Comparison of ENCODE assay signal across 9 mouse cellular contexts in the genomic region with DNA sequence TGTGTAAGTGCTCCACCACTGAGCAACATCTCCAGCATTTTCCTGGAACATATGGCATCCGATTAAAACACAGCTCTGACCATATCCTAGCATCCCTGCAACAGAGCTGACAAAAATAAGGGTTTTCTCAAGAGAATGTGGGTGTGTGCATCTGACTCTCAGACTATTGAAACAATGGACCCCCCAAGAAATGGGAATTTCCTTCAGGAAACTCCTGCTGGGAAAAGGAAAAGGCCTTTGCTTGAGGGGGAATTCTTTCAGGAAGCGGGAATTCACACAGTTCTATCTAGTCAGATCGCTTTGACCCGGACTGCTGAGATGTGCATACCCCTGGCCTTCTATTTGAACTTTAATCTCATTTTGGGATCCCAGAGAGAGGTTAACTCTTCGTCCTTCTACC. TPM values are rescaled to one million over a fixed set of nuclear protein-coding genes. Genes with fewer than 3 reads are reported as not detected.
DNase-seq lines count a peak whose midpoint lies in the region; ATAC-seq lines count a peak whose summit lies in the region.
"Had no signal": no experiment of that assay in that cellular context is flagged by ENCODE, and none has a peak within 500 bp of the region (broad histone marks: within the 10 kb centered on the region; RNA-seq: fewer than 3 reads in every experiment).

No protein-coding gene starts in this region.

- H3K4me3 ChIP-seq in lung, embryonic 15.5 days: peak overlapping the region; percentile 94; the same call in 1 of the 2 replicates
- H3K4me3 ChIP-seq in forebrain, embryonic 11.5 days (ENCODE audit: low read depth, low read length): peak overlapping the region; percentile 94; the same call in 1 of the 2 replicates
- H3K4me3 ChIP-seq in limb, embryonic 12.5 days (replicated peaks): peak overlapping the region; percentile 75
- H3K4me3 ChIP-seq in stomach, embryonic 14.5 days (ENCODE audit: low read depth, low read length): peak overlapping the region; percentile 77; the same call in 1 of the 2 replicates

- H3K27ac ChIP-seq in lung, embryonic 15.5 days: no peak overlapping the region
- H3K27ac ChIP-seq in forebrain, embryonic 11.5 days (ENCODE audit: low read depth, low read length): no peak overlapping the region
- no peak overlapping the region for H3K27ac ChIP-seq in limb, embryonic 12.5 days
- H3K27ac ChIP-seq in stomach, embryonic 14.5 days (ENCODE audit: low read length): peak overlapping the region; percentile 92; the same call in 1 of the 2 replicates

- H3K4me2 ChIP-seq in lung, embryonic 15.5 days: peak overlapping the region; percentile 87
- H3K4me2 ChIP-seq in forebrain, embryonic 11.5 days (ENCODE audit: low read depth, low read length, severe bottlenecking): peak overlapping the region; percentile 74; the same call in 1 of the 2 replicates
- peak overlapping the region; percentile 75 for H3K4me2 ChIP-seq in limb, embryonic 12.5 days
- peak overlapping the region; percentile 60 for H3K4me2 ChIP-seq in stomach, embryonic 14.5 days (replicated peaks; ENCODE audit: low read depth, low read length)

- H3K4me1 ChIP-seq in lung, embryonic 15.5 days: peaks cover 41% of the 10 kb centered on the region; the same call in 1 of the 2 replicates
- peaks cover 4% of the 10 kb centered on the region; the same call in 1 of the 2 replicates for H3K4me1 ChIP-seq in forebrain, embryonic 11.5 days (replicated peaks; ENCODE audit: control insufficient read depth, insufficient read depth, low read length)
- H3K4me1 ChIP-seq in limb, embryonic 12.5 days (replicated peaks): peaks cover 22% of the 10 kb centered on the region
- peaks cover 6% of the 10 kb centered on the region; the same call in 1 of the 2 replicates for H3K4me1 ChIP-seq in stomach, embryonic 14.5 days (ENCODE audit: control insufficient read depth, insufficient read depth, low read length)

- H3K27me3 ChIP-seq in lung, embryonic 15.5 days: no peaks in the 10 kb centered on the region
- H3K27me3 ChIP-seq in forebrain, embryonic 11.5 days (ENCODE audit: control insufficient read depth, insufficient read depth, low read length): no peaks in the 10 kb centered on the region
- H3K27me3 ChIP-seq in limb, embryonic 12.5 days: no peaks in the 10 kb centered on the region
- H3K27me3 ChIP-seq in stomach, embryonic 14.5 days (ENCODE audit: control insufficient read depth, insufficient read depth, low read length): no peaks in the 10 kb centered on the region

- DNase-seq in lung, postnatal 4 days: no peak
- no peak for DNase-seq in forebrain, embryonic 11.5 days (ENCODE audit: low spot score)
- DNase-seq in layer of hippocampus, postnatal 14 days (ENCODE audit: low spot score in 2 of 2): no peak
- DNase-seq in spleen, postnatal 4 days (ENCODE audit: low spot score in 2 of 2): no peak
- DNase-seq in thymus, postnatal 10 days (ENCODE audit: low spot score in 2 of 2): no peak
- DNase-seq: right cerebral cortex, postnatal 4 days had no signal

- no peak for ATAC-seq in lung, embryonic 15.5 days (ENCODE audit: borderline replicate concordance, extremely low read depth, low FRiP score, low TSS enrichment)
- ATAC-seq in forebrain, embryonic 11.5 days (replicated peaks; ENCODE audit: low FRiP score): no peak
- ATAC-seq in limb, embryonic 12.5 days (ENCODE audit: insufficient number of reproducible peaks, insufficient read depth, low FRiP score, low TSS enrichment, low read depth): no peak
- no peak for ATAC-seq in stomach, embryonic 14.5 days (ENCODE audit: insufficient number of reproducible peaks, insufficient read depth, low FRiP score, low read depth)

- no peaks in the 10 kb centered on the region for H3K9me3 ChIP-seq in lung, embryonic 15.5 days
- H3K9me3 ChIP-seq in forebrain, embryonic 11.5 days (ENCODE audit: control insufficient read depth, low read length): no peaks in the 10 kb centered on the region
- H3K9me3 ChIP-seq in limb, embryonic 12.5 days: no peaks in the 10 kb centered on the region
- H3K9me3 ChIP-seq in stomach, embryonic 14.5 days (ENCODE audit: control insufficient read depth, low read depth, low read length): no peaks in the 10 kb centered on the region

- no peak overlapping the region for H3K9ac ChIP-seq in lung, embryonic 15.5 days
- H3K9ac ChIP-seq in forebrain, embryonic 11.5 days (ENCODE audit: low read length): peak overlapping the region; percentile 16; the same call in 1 of the 2 replicates
- no peak overlapping the region for H3K9ac ChIP-seq in limb, embryonic 12.5 days (replicated peaks)
- H3K9ac ChIP-seq in stomach, embryonic 14.5 days (replicated peaks; ENCODE audit: low read depth, low read length): no peak overlapping the region

- WGBS in lung, embryonic 15.5 days: 11% methylated on average over 5 of the region's 5 CpGs
- WGBS in forebrain, embryonic 11.5 days: 17% methylated on average over 5 of the region's 5 CpGs
- WGBS in limb, embryonic 12.5 days: 12% methylated on average over 5 of the region's 5 CpGs
- 24% methylated on average over 5 of the region's 5 CpGs for WGBS in stomach, embryonic 14.5 days

- no peaks in the 10 kb centered on the region for H3K36me3 ChIP-seq in lung, embryonic 15.5 days
- H3K36me3 ChIP-seq in forebrain, embryonic 11.5 days (ENCODE audit: control insufficient read depth, insufficient read depth, low read length): no peaks in the 10 kb centered on the region
- no peaks in the 10 kb centered on the region for H3K36me3 ChIP-seq in limb, embryonic 12.5 days
- H3K36me3 ChIP-seq in stomach, embryonic 14.5 days (ENCODE audit: control insufficient read depth, insufficient read depth, low read length): no peaks in the 10 kb centered on the region

RNA-seq across cellular contexts. Expression of a gene that starts 0.7 kb away (rescaled TPM):
- 6.9 and 7.2 TPM in 2 replicates for polyA plus RNA-seq in lung, embryonic 15.5 days (2015; fragmentation: Nextera tagmentation; extraction: Ambion mirVana)
- 14.7 and 15.2 TPM in 2 replicates for polyA plus RNA-seq in forebrain, embryonic 11.5 days (2014; fragmentation: Nextera tagmentation; extraction: Ambion mirVana)
- 14.8 and 15.4 TPM in 2 replicates for polyA plus RNA-seq in limb, embryonic 12.5 days (2016; fragmentation: Nextera tagmentation; extraction: Ambion mirVana)
- polyA plus RNA-seq in stomach, embryonic 14.5 days (2014; fragmentation: Nextera tagmentation; extraction: Ambion mirVana): 8.3 and 11.6 TPM in 2 replicates
- 10 to 100 TPM; 54.4 to 58.6 TPM for total RNA-seq in layer of hippocampus, postnatal 14 days (2021)
